Mouse (Mus musculus) liver, adult 2 months (tissue): ENCODE data around the gene Vps26a.

Source experiments
- CTCF ChIP-seq: fragments of 200-500 bp; IDR thresholded peaks from 2 replicates; pipeline ENCODE4 v1.5.1; 2011; ENCODE audit warnings: low read depth, low read length, control low read depth
- POLR2A ChIP-seq: fragments of 200-500 bp; IDR thresholded peaks from 2 replicates; pipeline ENCODE4 v1.6.1; 2011; ENCODE audit warnings: low read length, control low read depth; ENCODE audit not compliant: insufficient read depth; ENCODE audit errors: extremely low read depth

DNA sequence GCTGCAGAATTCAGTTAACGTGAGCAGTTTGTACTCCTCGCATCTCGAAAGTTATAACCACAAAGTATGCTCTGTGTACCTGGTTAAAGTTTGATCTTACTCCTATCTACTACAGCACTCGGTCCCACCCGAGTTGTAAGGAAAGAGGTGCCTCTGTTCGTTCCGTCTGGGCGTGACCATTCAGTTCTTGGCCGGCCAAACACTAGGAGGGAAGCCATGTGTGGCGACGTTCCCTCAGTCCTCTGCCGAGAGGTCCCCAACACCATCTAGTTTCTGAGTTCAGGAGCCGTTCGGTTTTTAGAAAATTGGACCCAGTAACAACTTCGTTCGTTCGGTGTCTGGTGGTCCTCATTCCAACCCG, 36.3 kb downstream of the Vps26a start:
- no peak for TF ChIP-seq CTCF
- no peak for TF ChIP-seq POLR2A
